Comparison of ENCODE assay signal across 12 mouse cellular contexts in the genomic region with DNA sequence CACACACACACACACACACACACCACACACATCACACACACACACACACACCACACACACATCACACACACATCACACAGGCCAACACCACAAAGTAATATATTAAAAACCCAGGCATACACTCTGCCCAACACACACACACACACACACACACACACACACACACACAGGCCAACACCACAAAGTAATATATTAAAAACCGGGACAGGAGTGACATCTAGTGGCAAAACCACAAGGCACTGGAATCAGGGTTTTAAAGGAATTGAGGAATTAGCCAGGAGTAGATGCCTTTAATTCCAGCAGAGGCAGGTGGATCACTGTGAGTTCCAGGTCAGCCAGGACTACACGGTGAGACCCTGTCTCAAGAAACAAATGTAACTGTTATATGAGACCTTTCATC. TPM values are rescaled to one million over a fixed set of nuclear protein-coding genes. Genes with fewer than 3 reads are reported as not detected.
DNase-seq lines count a peak whose midpoint lies in the region; ATAC-seq and TF ChIP-seq lines count a peak whose summit lies in the region.
"Had no signal": no experiment of that assay in that cellular context is flagged by ENCODE, and none has a peak within 500 bp of the region (broad histone marks: within the 10 kb centered on the region; RNA-seq: fewer than 3 reads in every experiment).

No protein-coding gene starts in this region.

- no peak overlapping the region for H3K4me3 ChIP-seq in forebrain, embryonic 14.5 days (ENCODE audit: low read depth, low read length)
- H3K4me3 ChIP-seq in forebrain, embryonic 10.5 days: no peak overlapping the region
- no peak overlapping the region for H3K4me3 ChIP-seq in left cerebral cortex, adult 2 months
- H3K4me3 ChIP-seq in ES-E14 (ENCODE audit: insufficient read depth in 1 of 2, low read depth in 1 of 2, low read length in 2 of 2, poor library complexity in 1 of 2, severe bottlenecking in 1 of 2): no peak overlapping the region
- no peak overlapping the region for H3K4me3 ChIP-seq in heart, embryonic 10.5 days

- no peak overlapping the region for H3K4me2 ChIP-seq in forebrain, embryonic 14.5 days (ENCODE audit: low read length)

- 33% methylated on average over 2 of the region's 2 CpGs for WGBS in forebrain, embryonic 14.5 days
- 42% methylated on average over 2 of the region's 2 CpGs for WGBS in forebrain, embryonic 10.5 days
- WGBS in heart, embryonic 10.5 days: 26% methylated on average over 2 of the region's 2 CpGs

- H3K27me3 ChIP-seq in forebrain, embryonic 14.5 days (replicated peaks; ENCODE audit: control insufficient read depth, insufficient read depth, low read length): no peaks in the 10 kb centered on the region
- no peaks in the 10 kb centered on the region for H3K27me3 ChIP-seq in forebrain, embryonic 10.5 days (ENCODE audit: poor library complexity, severe bottlenecking)
- no peaks in the 10 kb centered on the region for H3K27me3 ChIP-seq in heart, embryonic 10.5 days (ENCODE audit: insufficient read depth, poor library complexity, severe bottlenecking)

- peak; percentile 46 for DNase-seq in forebrain, embryonic 14.5 days (ENCODE audit: low spot score)
- DNase-seq in forebrain, embryonic 10.5 days (ENCODE audit: extremely low spot score, low spot score): no peak
- DNase-seq in left cerebral cortex, adult 2 months (ENCODE audit: extremely low spot score in 1 of 2, low spot score in 2 of 2): no peak
- DNase-seq in left cerebral cortex, adult 18-20 months (ENCODE audit: low spot score in 2 of 2): no peak
- no peak for DNase-seq in ES-E14 (ENCODE audit: low read depth, low spot score)
- peak; percentile 44 for DNase-seq in kidney, postnatal 14 days
- DNase-seq in thymus, postnatal 0 days (ENCODE audit: low spot score): no peak
- no peak for DNase-seq in heart, embryonic 10.5 days (ENCODE audit: low spot score)
- DNase-seq: cerebellum, adult 11 months had no signal

- H3K27ac ChIP-seq in forebrain, embryonic 14.5 days (ENCODE audit: low read depth, low read length): no peak overlapping the region
- no peak overlapping the region for H3K27ac ChIP-seq in forebrain, embryonic 10.5 days
- H3K27ac ChIP-seq in left cerebral cortex, adult 2 months: no peak overlapping the region
- H3K27ac ChIP-seq in ES-E14 (ENCODE audit: insufficient read depth, low read depth, low read length, poor library complexity, severe bottlenecking): no peak overlapping the region
- H3K27ac ChIP-seq in heart, embryonic 10.5 days: no peak overlapping the region

- peaks cover 10% of the 10 kb centered on the region for H3K36me3 ChIP-seq in forebrain, embryonic 14.5 days (ENCODE audit: control insufficient read depth, insufficient read depth, low read length)
- H3K36me3 ChIP-seq in forebrain, embryonic 10.5 days (replicated peaks): peaks cover 20% of the 10 kb centered on the region
- H3K36me3 ChIP-seq in ES-E14 (ENCODE audit: control insufficient read depth, insufficient read depth, low read length, poor library complexity, severe bottlenecking): 0 out of 2 replicates have a peak, but pooled peaks cover under 1% of the 10 kb centered on the region
- peaks cover 18% of the 10 kb centered on the region for H3K36me3 ChIP-seq in heart, embryonic 10.5 days

- no peaks in the 10 kb centered on the region for H3K9me3 ChIP-seq in forebrain, embryonic 14.5 days (replicated peaks; ENCODE audit: control insufficient read depth, low read length)
- H3K9me3 ChIP-seq in forebrain, embryonic 10.5 days: no peaks in the 10 kb centered on the region
- no peaks in the 10 kb centered on the region for H3K9me3 ChIP-seq in ES-E14 (ENCODE audit: control insufficient read depth, insufficient read depth, low read depth, low read length)
- H3K9me3 ChIP-seq in heart, embryonic 10.5 days: no peaks in the 10 kb centered on the region
- H3K9me3 ChIP-seq: G1E had no signal

- H3K9ac ChIP-seq in forebrain, embryonic 14.5 days (ENCODE audit: low read length): no peak overlapping the region
- H3K9ac ChIP-seq in ES-E14 (ENCODE audit: insufficient read depth, low read depth, low read length, poor library complexity, severe bottlenecking): no peak overlapping the region

- peak; percentile 42 for TF ChIP-seq CTCF in left cerebral cortex, adult 2 months (IDR thresholded peaks at IDR 0.05)

- in situ Hi-C loops in ES-E14 (cut with MboI; ENCODE audit: low sequenced_read_pairs in 2 of 2, unreplicated experiment in 2 of 2): no loop called here

- intact Hi-C loops in left cerebral cortex, adult 2 months (cut with DNase I): no loop called here

- no peak for ATAC-seq in forebrain, embryonic 14.5 days

- no peaks in the 10 kb centered on the region for H3K4me1 ChIP-seq in forebrain, embryonic 14.5 days (ENCODE audit: control insufficient read depth, insufficient read depth, low read length)
- no peaks in the 10 kb centered on the region for H3K4me1 ChIP-seq in forebrain, embryonic 10.5 days
- H3K4me1 ChIP-seq in ES-E14 (ENCODE audit: control insufficient read depth in 2 of 2, insufficient read depth in 2 of 2, low read length in 2 of 2, poor library complexity in 1 of 2): no peaks in the 10 kb centered on the region
- H3K4me1 ChIP-seq in heart, embryonic 10.5 days: no peaks in the 10 kb centered on the region

TF ChIP-seq in ES-E14, 5 proteins besides CTCF, POLR2A, EP300 and RAD21:
- TF ChIP-seq HCFC1 (IDR thresholded peaks at IDR 0.05; ENCODE audit: borderline replicate concordance, insufficient read depth, low read length) (no peak), ZC3H11A (IDR thresholded peaks at IDR 0.05; ENCODE audit: borderline replicate concordance, low read depth, low read length) (peak; percentile 43; the same call in 1 of the 2 replicates)

RNA-seq across cellular contexts. Expression of a gene that starts 26.5 kb away (rescaled TPM):
- polyA plus RNA-seq in forebrain, embryonic 14.5 days (2014; fragmentation: Nextera tagmentation; extraction: Ambion mirVana): not detected in 2 replicates
- 0.10 TPM in 1 of 2 replicates, not detected in the other for polyA plus RNA-seq in forebrain, embryonic 10.5 days (2016; fragmentation: Nextera tagmentation; extraction: Ambion mirVana)
- total RNA-seq in left cerebral cortex, adult 2 months (2021): not detected
- total RNA-seq in left cerebral cortex, adult 18-20 months (2021): not detected
- 0.48 and 1.4 TPM in 2 replicates for total RNA-seq in ES-E14 (2012; rRNA removed)
- polyA plus RNA-seq in thymus, postnatal 0 days (2015; fragmentation: Nextera tagmentation; extraction: Ambion mirVana): 0.13 and 0.25 TPM in 2 replicates
- 0.09 TPM in 1 of 2 replicates, not detected in the other for polyA plus RNA-seq in heart, embryonic 10.5 days (2016; fragmentation: Nextera tagmentation; extraction: Ambion mirVana)
- total RNA-seq: layer of hippocampus, adult 8-10 months; megakaryocyte, adult 5-6 weeks had no signal
- polyA plus RNA-seq: G1E had no signal

RNA-seq across cellular contexts. Expression of a gene that starts 30.6 kb away (rescaled TPM):
- 50.3 and 53.0 TPM in 2 replicates for polyA plus RNA-seq in forebrain, embryonic 14.5 days (2014; fragmentation: Nextera tagmentation; extraction: Ambion mirVana)
- polyA plus RNA-seq in forebrain, embryonic 10.5 days (2016; fragmentation: Nextera tagmentation; extraction: Ambion mirVana): 21.0 and 22.9 TPM in 2 replicates
- 100 to 1,000 TPM; 106 to 115 TPM for total RNA-seq in left cerebral cortex, adult 2 months (2021)
- 10 to 100 TPM; 99.6 to 99.8 TPM for total RNA-seq in left cerebral cortex, adult 18-20 months (2021)
- 19.2 and 28.7 TPM in 2 replicates for total RNA-seq in ES-E14 (2012; rRNA removed)
- 53.8 and 60.6 TPM in 2 replicates for polyA plus RNA-seq in thymus, postnatal 0 days (2015; fragmentation: Nextera tagmentation; extraction: Ambion mirVana)
- 28.5 and 30.6 TPM in 2 replicates for polyA plus RNA-seq in heart, embryonic 10.5 days (2016; fragmentation: Nextera tagmentation; extraction: Ambion mirVana)

RNA-seq across cellular contexts. Expression of a gene that starts 30.8 kb away (rescaled TPM):
- 30.6 and 33.8 TPM in 2 replicates for polyA plus RNA-seq in forebrain, embryonic 14.5 days (2014; fragmentation: Nextera tagmentation; extraction: Ambion mirVana)
- 31.9 and 36.0 TPM in 2 replicates for polyA plus RNA-seq in forebrain, embryonic 10.5 days (2016; fragmentation: Nextera tagmentation; extraction: Ambion mirVana)
- 10 to 100 TPM; 17.4 to 19.2 TPM for total RNA-seq in left cerebral cortex, adult 2 months (2021)
- total RNA-seq in left cerebral cortex, adult 18-20 months (2021): 10 to 100 TPM; 15.7 to 16.6 TPM
- 5.3 and 5.4 TPM in 2 replicates for total RNA-seq in ES-E14 (2012; rRNA removed)
- polyA plus RNA-seq in thymus, postnatal 0 days (2015; fragmentation: Nextera tagmentation; extraction: Ambion mirVana): 14.7 and 14.9 TPM in 2 replicates
- 17.2 and 21.5 TPM in 2 replicates for polyA plus RNA-seq in heart, embryonic 10.5 days (2016; fragmentation: Nextera tagmentation; extraction: Ambion mirVana)

Comparison
In these comparisons a context has a peak if more than half of its experiments do, and no peak if none do; other contexts are left out.
1. DNase-seq: peak in forebrain, embryonic 14.5 days (single experiment) and kidney, postnatal 14 days (single experiment); none in forebrain, embryonic 10.5 days (single experiment), left cerebral cortex, adult 2 months (0 of 2), left cerebral cortex, adult 18-20 months (0 of 2), ES-E14 (single experiment), thymus, postnatal 0 days (single experiment) and heart, embryonic 10.5 days (single experiment).